Mouse (Mus musculus): Measurements from ENCODE around the gene Crispld2.

DNA sequence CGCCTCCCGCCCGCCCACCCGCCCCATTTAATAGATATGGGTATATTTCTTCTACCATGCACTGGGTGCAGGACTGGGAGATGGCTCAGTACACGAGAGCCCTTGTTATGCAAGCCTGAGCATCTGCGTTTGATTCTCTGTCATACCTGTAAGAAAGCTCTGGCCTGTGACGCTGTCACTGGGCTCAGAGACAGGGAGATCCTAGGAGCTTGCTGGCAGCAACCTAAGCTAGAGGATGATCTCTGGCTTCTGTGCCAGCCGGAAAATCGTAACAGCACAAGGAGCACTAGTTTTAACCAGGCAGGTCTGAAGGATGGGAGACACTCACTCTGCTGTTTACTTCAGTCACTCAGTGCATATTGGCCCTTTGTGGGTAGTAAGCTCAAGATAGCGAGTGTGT lies 48.6 kb upstream of the Crispld2 start:
- TF ChIP-seq POLR2A (IDR thresholded peaks at IDR 0.05; ENCODE audit: low read depth, low read length): no peak
- TF ChIP-seq CTCF (IDR thresholded peaks at IDR 0.05; ENCODE audit: extremely low read depth, insufficient read depth, insufficient read length, insufficient replicate concordance): no peak
